Mouse (Mus musculus) MEL (cell line): ENCODE measurements around the gene Itsn1.

Experiments
- BHLHE40 ChIP-seq: IDR thresholded peaks from 2 replicates; pipeline ENCODE4 v1.6.1; 2012; ENCODE audit warnings: low read depth, mild to moderate bottlenecking, inconsistent platforms, low read length, improper control_type of control experiment, borderline replicate concordance
- CTCF ChIP-seq, 3 experiments: IDR thresholded peaks in 2 of 3; conservative IDR thresholded peaks in 1 of 3; 2 replicates each; pipeline ENCODE4 v1.5.1; 2011 to 2012; ENCODE audit warnings: low read length in 3 of 3, low read depth in 2 of 3, mild to moderate bottlenecking in 2 of 3, improper control_type of control experiment in 1 of 3, inconsistent platforms in 1 of 3, mixed read lengths in 1 of 3, moderate library complexity in 1 of 3; ENCODE audit not compliant: control insufficient read depth in 1 of 3, insufficient read depth in 1 of 3, poor library complexity in 1 of 3, severe bottlenecking in 1 of 3
- GATA1 ChIP-seq: IDR thresholded peaks from 2 replicates; pipeline ENCODE4 v1.6.1; 2011; ENCODE audit warnings: low read depth, low read length, improper control_type of control experiment
- MXI1 ChIP-seq: IDR thresholded peaks from 2 replicates; pipeline ENCODE4 v1.6.1; 2011; ENCODE audit warnings: mild to moderate bottlenecking, low read depth, low read length, improper control_type of control experiment
- MYB ChIP-seq: IDR thresholded peaks from 2 replicates; pipeline ENCODE4 v1.6.1; 2011; ENCODE audit warnings: mild to moderate bottlenecking, low read depth, low read length, improper control_type of control experiment
- NELFE ChIP-seq: IDR thresholded peaks from 2 replicates; pipeline ENCODE4 v1.6.1; 2011; ENCODE audit warnings: low read depth, low read length, improper control_type of control experiment
- POLR2AphosphoS5 ChIP-seq: IDR thresholded peaks from 2 replicates; pipeline ENCODE4 v1.6.1; 2012; ENCODE audit warnings: low read depth, borderline replicate concordance, mild to moderate bottlenecking, inconsistent platforms, low read length, moderate library complexity, mixed read lengths
- RAD21 ChIP-seq: IDR thresholded peaks from 2 replicates; pipeline ENCODE4 v1.6.1; 2011; ENCODE audit warnings: mild to moderate bottlenecking, low read depth, low read length, improper control_type of control experiment
- TAL1 ChIP-seq: IDR thresholded peaks from 2 replicates; pipeline ENCODE4 v1.6.1; 2012; ENCODE audit warnings: mild to moderate bottlenecking, inconsistent platforms, low read length, moderate library complexity, mixed read lengths
- TCF12 ChIP-seq: IDR thresholded peaks from 2 replicates; pipeline ENCODE4 v1.6.1; 2014; ENCODE audit warnings: low read depth, mild to moderate bottlenecking, inconsistent platforms, low read length, improper control_type of control experiment, moderate library complexity
- USF1 ChIP-seq: IDR thresholded peaks from 2 replicates; pipeline ENCODE4 v1.6.1; 2014; ENCODE audit warnings: low read depth, mild to moderate bottlenecking, inconsistent platforms, low read length, improper control_type of control experiment, moderate library complexity
- USF2 ChIP-seq, 2 experiments: IDR thresholded peaks; 2 replicates each; pipeline ENCODE4 v1.6.1; 2011 to 2012; ENCODE audit warnings: improper control_type of control experiment in 2 of 2, low read length in 2 of 2, borderline replicate concordance in 1 of 2, inconsistent platforms in 1 of 2, low read depth in 1 of 2, mild to moderate bottlenecking in 1 of 2; ENCODE audit not compliant: insufficient read depth in 1 of 2
- ZC3H11A ChIP-seq: IDR thresholded peaks from 2 replicates; pipeline ENCODE4 v1.6.1; 2012; ENCODE audit warnings: low read depth, mild to moderate bottlenecking, inconsistent platforms, low read length, improper control_type of control experiment

- TF ChIP-seq TAL1 (no peak), BHLHE40 (no peak), TCF12 (no peak), GATA1 (no peak), NELFE (no peak), USF1 (no peak), ZC3H11A (no peak), MYB (no peak), CTCF (IDR thresholded peaks at IDR 0.05 in 2 of 3, conservative IDR thresholded peaks at IDR 0.05 in 1 of 3; ENCODE audit: control insufficient read depth in 1 of 3, insufficient read depth in 1 of 3, low read depth in 2 of 3, low read length in 3 of 3, poor library complexity in 1 of 3, severe bottlenecking in 1 of 3) (no peak), USF2 (IDR thresholded peaks at IDR 0.05; ENCODE audit: borderline replicate concordance in 1 of 2, insufficient read depth in 1 of 2, low read depth in 1 of 2, low read length in 2 of 2) (no peak), RAD21 (no peak), MXI1 (no peak), POLR2AphosphoS5 (no peak)
Observed at GRCm38 (mm10) chr16:91811876-91812275, 82.8 kb downstream of the Itsn1 start.
